Mouse (Mus musculus): ENCODE results near the gene Ascc2. TPM values are rescaled to one million over a fixed set of nuclear protein-coding genes. Genes with fewer than 3 reads are reported as not detected.

The Ascc2 gene
- polyA plus RNA-seq, 2 experiments: 10.0 to 15.0 TPM

DNA sequence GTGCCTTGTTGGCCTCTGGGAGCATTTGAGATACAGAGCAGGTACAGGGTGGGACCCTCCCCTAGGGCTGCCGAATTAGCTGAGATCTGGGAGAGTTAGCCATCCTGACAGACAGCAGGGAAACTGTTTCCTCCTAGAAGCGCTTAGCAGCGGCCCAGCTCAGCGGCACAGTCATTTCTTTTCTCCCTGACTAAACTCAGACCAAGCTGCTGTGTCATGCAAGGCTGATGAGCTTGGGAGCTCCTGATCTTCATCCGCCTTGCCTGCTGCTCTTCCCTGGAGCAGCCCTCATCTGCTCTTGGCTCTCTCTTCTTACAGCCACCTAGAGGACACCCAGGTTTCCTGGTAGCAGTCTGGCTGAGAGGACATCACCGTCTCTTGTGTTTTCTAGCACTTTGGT, 46.6 kb downstream of the Ascc2 start:
- Histone ChIP-seq H3K36me3 (replicated peaks; ENCODE audit: control insufficient read depth, insufficient read depth, low read depth) (peaks cover 11% of the 10 kb centered on the region), H3K4me1 (replicated peaks; ENCODE audit: control insufficient read depth in 2 of 2, insufficient read depth in 2 of 2, low read length in 1 of 2) (no peaks in the 10 kb centered on the region), H3K9me3 (ENCODE audit: control insufficient read depth, low read length) (no peaks in the 10 kb centered on the region), H3K4me2 (ENCODE audit: low read depth) (no peak overlapping the region), H3K27me3 (ENCODE audit: control insufficient read depth, insufficient read depth, low read length) (no peaks in the 10 kb centered on the region), H3K4me3 (ENCODE audit: insufficient read depth in 1 of 2, low read depth in 2 of 2, low read length in 2 of 2) (no peak overlapping the region), H3K9ac (replicated peaks) (no peak overlapping the region), H3K27ac (no peak overlapping the region)
- DNase-seq (ENCODE audit: low read depth in 3 of 3, low spot score in 3 of 3): no peak
- WGBS (ENCODE audit: insufficient replicate concordance): 61% methylated on average over 6 of the region's 6 CpGs
- TF ChIP-seq EP300 (IDR thresholded peaks at IDR 0.05; ENCODE audit: low read depth) (no peak), CTCF (IDR thresholded peaks at IDR 0.05; ENCODE audit: low read depth) (no peak)
- ATAC-seq (ENCODE audit: insufficient read depth): no peak

DNA sequence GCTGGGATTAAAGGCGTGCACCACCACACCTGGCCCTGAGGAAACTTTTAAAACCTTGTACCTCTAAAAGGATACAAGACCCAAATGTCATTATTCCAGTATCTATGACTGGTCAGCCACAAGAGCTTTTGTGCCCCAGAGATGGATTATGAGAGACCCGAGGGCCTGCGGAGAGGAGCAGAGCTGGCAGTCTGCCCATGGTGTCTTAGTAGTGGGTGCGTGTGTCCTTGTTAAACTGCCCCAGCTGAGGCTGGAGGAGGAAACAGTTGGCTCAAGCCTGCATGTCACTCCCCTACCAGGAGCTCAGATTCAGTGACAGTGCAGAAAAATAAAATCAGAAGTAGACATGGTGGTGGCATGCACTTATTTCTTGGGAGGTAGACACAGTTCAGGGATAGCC, 47.5 kb downstream of the Ascc2 start:
- no peaks in the 10 kb centered on the region for H3K4me1 ChIP-seq (replicated peaks; ENCODE audit: control insufficient read depth in 2 of 2, insufficient read depth in 2 of 2, low read length in 1 of 2)
- no peaks in the 10 kb centered on the region for H3K27me3 ChIP-seq (ENCODE audit: control insufficient read depth, insufficient read depth, low read length)
- WGBS (ENCODE audit: insufficient replicate concordance): 71% methylated on average over 4 of the region's 4 CpGs
- H3K36me3 ChIP-seq (replicated peaks; ENCODE audit: control insufficient read depth, insufficient read depth, low read depth): peaks cover 11% of the 10 kb centered on the region
- no peak overlapping the region for H3K27ac ChIP-seq
- no peak overlapping the region for H3K9ac ChIP-seq (replicated peaks)
- TF ChIP-seq CTCF (IDR thresholded peaks at IDR 0.05; ENCODE audit: low read depth) (no peak), EP300 (IDR thresholded peaks at IDR 0.05; ENCODE audit: low read depth) (no peak)
- DNase-seq (ENCODE audit: low read depth in 3 of 3, low spot score in 3 of 3) (no peak), ATAC-seq (ENCODE audit: insufficient read depth) (no peak)
- no peak overlapping the region for H3K4me3 ChIP-seq (ENCODE audit: insufficient read depth in 1 of 2, low read depth in 2 of 2, low read length in 2 of 2)
- no peaks in the 10 kb centered on the region for H3K9me3 ChIP-seq (ENCODE audit: control insufficient read depth, low read length)
- H3K4me2 ChIP-seq (ENCODE audit: low read depth): no peak overlapping the region

- DNase-seq (ENCODE audit: low read depth in 3 of 3, low spot score in 3 of 3): no peak
- Histone ChIP-seq H3K27me3 (ENCODE audit: control insufficient read depth, insufficient read depth, low read length) (no peaks in the 10 kb centered on the region), H3K27ac (no peak overlapping the region), H3K9me3 (ENCODE audit: control insufficient read depth, low read length) (no peaks in the 10 kb centered on the region), H3K4me3 (ENCODE audit: insufficient read depth in 1 of 2, low read depth in 2 of 2, low read length in 2 of 2) (no peak overlapping the region), H3K9ac (replicated peaks) (no peak overlapping the region), H3K4me1 (replicated peaks; ENCODE audit: control insufficient read depth in 2 of 2, insufficient read depth in 2 of 2, low read length in 1 of 2) (no peaks in the 10 kb centered on the region), H3K36me3 (replicated peaks; ENCODE audit: control insufficient read depth, insufficient read depth, low read depth) (peaks cover 11% of the 10 kb centered on the region), H3K4me2 (ENCODE audit: low read depth) (no peak overlapping the region)
- WGBS (ENCODE audit: insufficient replicate concordance): 72% methylated on average over 5 of the region's 5 CpGs
- TF ChIP-seq CTCF (IDR thresholded peaks at IDR 0.05; ENCODE audit: low read depth) (no peak), EP300 (IDR thresholded peaks at IDR 0.05; ENCODE audit: low read depth) (no peak)
- no peak for ATAC-seq (ENCODE audit: insufficient read depth)
These were observed 48.0 kb downstream of the Ascc2 start for GRCm38 (mm10) chr11:4685510-4685909.

DNA sequence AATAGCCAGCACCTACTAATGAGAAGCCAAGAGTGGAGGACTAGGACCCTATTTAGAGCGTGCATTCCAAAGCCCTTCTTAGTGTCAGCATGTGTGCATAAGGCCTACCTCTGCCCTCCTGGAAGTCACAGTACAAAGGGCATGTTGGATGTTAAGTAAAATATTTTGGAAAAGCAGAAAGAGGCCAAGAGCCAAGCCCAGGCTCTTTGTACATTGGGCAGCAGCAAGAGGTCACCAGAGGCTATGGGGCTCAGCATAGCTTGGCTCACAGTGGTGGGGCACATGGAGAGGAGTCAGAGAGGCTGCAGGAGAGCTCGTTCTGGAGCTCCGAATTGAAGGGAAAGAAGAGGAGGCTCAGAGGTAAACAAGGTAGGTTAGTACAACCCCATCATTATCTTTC, 49.5 kb downstream of the Ascc2 start:
- Histone ChIP-seq H3K4me1 (replicated peaks; ENCODE audit: control insufficient read depth in 2 of 2, insufficient read depth in 2 of 2, low read length in 1 of 2) (no peaks in the 10 kb centered on the region), H3K27ac (no peak overlapping the region), H3K4me2 (ENCODE audit: low read depth) (no peak overlapping the region), H3K9me3 (ENCODE audit: control insufficient read depth, low read length) (no peaks in the 10 kb centered on the region), H3K36me3 (replicated peaks; ENCODE audit: control insufficient read depth, insufficient read depth, low read depth) (peaks cover 3% of the 10 kb centered on the region; the same call in 1 of the 2 replicates), H3K27me3 (ENCODE audit: control insufficient read depth, insufficient read depth, low read length) (no peaks in the 10 kb centered on the region), H3K4me3 (ENCODE audit: insufficient read depth in 1 of 2, low read depth in 2 of 2, low read length in 2 of 2) (no peak overlapping the region), H3K9ac (replicated peaks) (no peak overlapping the region)
- 58% methylated on average over 3 of the region's 3 CpGs for WGBS (ENCODE audit: insufficient replicate concordance)
- no peak for ATAC-seq (ENCODE audit: insufficient read depth)
- no peak for DNase-seq (ENCODE audit: low read depth in 3 of 3, low spot score in 3 of 3)
- TF ChIP-seq EP300 (IDR thresholded peaks at IDR 0.05; ENCODE audit: low read depth) (no peak), CTCF (IDR thresholded peaks at IDR 0.05; ENCODE audit: low read depth) (no peak)

DNA sequence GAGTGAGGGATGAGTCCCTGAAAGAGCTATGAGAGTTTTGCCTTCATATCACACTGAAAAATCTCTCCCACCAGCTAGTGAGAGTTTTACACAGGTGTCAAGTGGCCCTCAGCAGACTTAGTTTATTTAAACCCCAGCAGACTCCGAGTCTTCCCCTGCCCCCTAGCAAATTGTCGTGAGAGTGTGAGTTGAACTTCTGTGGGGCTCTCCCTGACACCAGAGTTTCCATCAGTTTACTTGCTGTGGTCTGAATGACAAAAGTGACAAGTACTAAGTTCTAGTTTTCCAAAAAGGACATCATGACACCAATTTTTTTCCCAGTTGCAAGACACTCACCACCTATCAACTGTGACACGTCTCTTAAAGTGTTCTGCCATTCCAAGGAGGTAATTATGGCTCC, 50.3 kb downstream of the Ascc2 start:
- H3K4me3 ChIP-seq (ENCODE audit: insufficient read depth in 1 of 2, low read depth in 2 of 2, low read length in 2 of 2): no peak overlapping the region
- WGBS (ENCODE audit: insufficient replicate concordance): 44% methylated on average over 3 of the region's 3 CpGs

More for the DNA sequence above, 50.3 kb downstream of the Ascc2 start:
- DNase-seq (ENCODE audit: low read depth in 3 of 3, low spot score in 3 of 3) (no peak), ATAC-seq (ENCODE audit: insufficient read depth) (no peak)
- H3K4me2 ChIP-seq (ENCODE audit: low read depth): no peak overlapping the region
- no peaks in the 10 kb centered on the region for H3K4me1 ChIP-seq (replicated peaks; ENCODE audit: control insufficient read depth in 2 of 2, insufficient read depth in 2 of 2, low read length in 1 of 2)
- H3K9ac ChIP-seq (replicated peaks): no peak overlapping the region
- TF ChIP-seq EP300 (IDR thresholded peaks at IDR 0.05; ENCODE audit: low read depth) (no peak), CTCF (IDR thresholded peaks at IDR 0.05; ENCODE audit: low read depth) (no peak)
- H3K36me3 ChIP-seq (replicated peaks; ENCODE audit: control insufficient read depth, insufficient read depth, low read depth): peaks cover 3% of the 10 kb centered on the region; the same call in 1 of the 2 replicates
- no peaks in the 10 kb centered on the region for H3K27me3 ChIP-seq (ENCODE audit: control insufficient read depth, insufficient read depth, low read length)
- no peaks in the 10 kb centered on the region for H3K9me3 ChIP-seq (ENCODE audit: control insufficient read depth, low read length)
- H3K27ac ChIP-seq: no peak overlapping the region

Measured in liver, embryonic 14.5 days (tissue).